Mouse (Mus musculus): ENCODE measurements around the gene Pi4kb. TPM values are rescaled to one million over a fixed set of nuclear protein-coding genes. Genes with fewer than 3 reads are reported as not detected.

Pi4kb gene
- 15.9 and 17.3 TPM in 2 replicates for polyA plus RNA-seq (2012; rRNA removed)

GRCm38 (mm10) chr3:94974528-94975422 lies at the start of gene Pi4kb:
Gene Pi4kb, plus strand, starts transcription at chr3:94974731.

GRCm38 (mm10) chr3:94932809-94933564 lies 41.5 kb upstream of the Pi4kb start, which contains the start of gene Selenbp1:
Gene Selenbp1, plus strand, starts transcription at chr3:94933056.

GRCm38 (mm10) chr3:94953764-94954616 lies 20.5 kb upstream of the Pi4kb start, which contains the start of gene Rfx5:
Gene Rfx5, plus strand, starts transcription at chr3:94954075.

GRCm38 (mm10) chr3:95015337-95015872 lies 40.9 kb downstream of the Pi4kb start, which contains the start of gene Zfp687:
Gene Zfp687, minus strand, starts transcription at chr3:95015448.

GRCm38 (mm10) chr3:95042166-95042837 lies 67.8 kb downstream of the Pi4kb start, which contains the start of gene Psmd4:
Gene Psmd4, minus strand, starts transcription at chr3:95042614.

Other genes starting within 250 kb of the Pi4kb start
- 9.0 and 10.7 TPM in 2 replicates for gene Cgn, start 188.2 kb upstream of the Pi4kb start, polyA plus RNA-seq (2012; rRNA removed)
- 4.6 and 6.7 TPM in 2 replicates for gene Pogz, start 137.2 kb upstream of the Pi4kb start, polyA plus RNA-seq (2012; rRNA removed)
- 147 and 165 TPM in 2 replicates for gene Psmb4, start 87.8 kb upstream of the Pi4kb start, polyA plus RNA-seq (2012; rRNA removed)
- gene Selenbp1, start 41.7 kb upstream of the Pi4kb start, polyA plus RNA-seq (2012; rRNA removed): 200 and 241 TPM in 2 replicates
- gene Rfx5, start 20.7 kb upstream of the Pi4kb start, polyA plus RNA-seq (2012; rRNA removed): 3.5 and 4.1 TPM in 2 replicates
- 5.1 and 6.5 TPM in 2 replicates for gene Zfp687, start 40.7 kb downstream of the Pi4kb start, polyA plus RNA-seq (2012; rRNA removed)
- gene Psmd4, start 67.9 kb downstream of the Pi4kb start, polyA plus RNA-seq (2012; rRNA removed): 111 and 114 TPM in 2 replicates
- 8.4 and 8.5 TPM in 2 replicates for gene Pip5k1a, start 132.2 kb downstream of the Pi4kb start, polyA plus RNA-seq (2012; rRNA removed)
- gene Vps72, start 136.3 kb downstream of the Pi4kb start, polyA plus RNA-seq (2012; rRNA removed): 21.2 and 23.2 TPM in 2 replicates
- gene Tmod4, start 149.7 kb downstream of the Pi4kb start, polyA plus RNA-seq (2012; rRNA removed): 0.30 and 0.40 TPM in 2 replicates
- 32.8 and 34.1 TPM in 2 replicates for gene Scnm1, start 159.3 kb downstream of the Pi4kb start, polyA plus RNA-seq (2012; rRNA removed)
- gene Lysmd1, start 159.4 kb downstream of the Pi4kb start, polyA plus RNA-seq (2012; rRNA removed): 5.0 and 5.1 TPM in 2 replicates
- 10.1 and 11.1 TPM in 2 replicates for gene Tnfaip8l2, start 167.6 kb downstream of the Pi4kb start, polyA plus RNA-seq (2012; rRNA removed)
- 1.3 and 1.5 TPM in 2 replicates for gene Sema6c, start 185.7 kb downstream of the Pi4kb start, polyA plus RNA-seq (2012; rRNA removed)
- gene Gabpb2, start 243.2 kb downstream of the Pi4kb start, polyA plus RNA-seq (2012; rRNA removed): 9.5 and 10.4 TPM in 2 replicates